Mouse (Mus musculus): Measurements from ENCODE around the gene Rtl8a. TPM values are rescaled to one million over a fixed set of nuclear protein-coding genes. Genes with fewer than 3 reads are reported as not detected.
"Not testable (repeated sequence)": the region's sequence is repeated elsewhere in the genome, so short reads cannot be mapped to it uniquely, and the experiment has no call there.

The Rtl8a gene
- polyA plus RNA-seq, 1 experiment from 2014 or later, result 91.9 TPM

DNA sequence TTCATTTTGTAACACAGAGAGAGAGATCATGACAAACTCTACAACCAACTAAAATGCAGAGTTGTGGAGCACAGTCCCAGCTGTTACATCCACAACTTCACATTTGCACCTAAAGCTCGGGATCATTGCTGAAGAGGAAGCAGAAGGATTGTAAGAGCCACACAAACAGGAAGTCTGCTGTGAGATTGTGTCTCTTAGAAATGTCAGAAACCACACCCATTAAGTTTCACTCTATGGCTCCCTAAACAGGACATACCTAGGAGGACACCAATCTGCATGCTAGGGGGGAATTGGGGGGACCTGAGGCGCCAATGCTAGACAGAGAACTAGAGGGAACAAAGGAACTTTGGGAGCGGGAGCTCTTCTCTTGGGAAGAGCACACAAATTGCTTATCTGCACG, 9.4 kb upstream of the Rtl8a start:
- 54% methylated on average over 4 of the region's 4 CpGs for WGBS
- H3K9ac ChIP-seq (ENCODE audit: low read length); ATAC-seq (ENCODE audit: low read depth): not testable (repeated sequence)

DNA sequence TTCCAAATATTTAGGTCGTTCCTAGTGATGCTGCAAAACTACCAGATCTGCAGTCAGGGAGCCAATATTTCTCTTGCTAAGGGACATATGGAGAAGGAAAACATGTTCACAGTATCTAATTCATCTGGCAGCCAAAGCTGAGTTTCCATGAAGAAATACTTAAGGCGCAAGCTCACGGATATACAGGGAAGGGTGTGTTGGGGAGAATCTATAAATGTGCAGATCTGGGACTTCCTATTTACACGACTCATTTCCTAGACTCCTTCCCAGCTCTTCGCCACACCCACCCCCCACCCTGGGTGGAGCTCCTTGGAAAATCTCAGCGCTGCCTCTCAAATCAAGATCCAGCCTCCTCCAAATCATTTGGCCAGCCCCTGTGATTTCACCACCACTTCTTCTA, 2.4 kb upstream of the Rtl8a start:
- Histone ChIP-seq H3K9ac (ENCODE audit: low read length) (no peak overlapping the region), H3K27me3 (ENCODE audit: control insufficient read depth, insufficient read depth, low read depth, low read length) (no peaks in the 10 kb centered on the region), H3K27ac (ENCODE audit: low read length) (no peak overlapping the region), H3K4me3 (ENCODE audit: low read length) (no peak overlapping the region), H3K4me1 (replicated peaks; ENCODE audit: control insufficient read depth, insufficient read depth, low read length) (no peaks in the 10 kb centered on the region), H3K9me3 (ENCODE audit: control insufficient read depth, low read length) (no peaks in the 10 kb centered on the region), H3K4me2 (ENCODE audit: low read depth, low read length) (no peak overlapping the region), H3K36me3 (ENCODE audit: control insufficient read depth, insufficient read depth, low read length) (no peaks in the 10 kb centered on the region)
- WGBS, result 67% methylated on average over 6 of the region's 6 CpGs
- ATAC-seq (ENCODE audit: low read depth), result no peak

More for the DNA sequence above, 9.4 kb upstream of the Rtl8a start:
- H3K4me3 ChIP-seq (ENCODE audit: low read length); H3K27ac ChIP-seq (ENCODE audit: low read length); H3K9me3 ChIP-seq (ENCODE audit: control insufficient read depth, low read length); H3K27me3 ChIP-seq (ENCODE audit: control insufficient read depth, insufficient read depth, low read depth, low read length); H3K4me1 ChIP-seq (replicated peaks; ENCODE audit: control insufficient read depth, insufficient read depth, low read length); H3K36me3 ChIP-seq (ENCODE audit: control insufficient read depth, insufficient read depth, low read length); H3K4me2 ChIP-seq (ENCODE audit: low read depth, low read length): not testable (repeated sequence)

DNA sequence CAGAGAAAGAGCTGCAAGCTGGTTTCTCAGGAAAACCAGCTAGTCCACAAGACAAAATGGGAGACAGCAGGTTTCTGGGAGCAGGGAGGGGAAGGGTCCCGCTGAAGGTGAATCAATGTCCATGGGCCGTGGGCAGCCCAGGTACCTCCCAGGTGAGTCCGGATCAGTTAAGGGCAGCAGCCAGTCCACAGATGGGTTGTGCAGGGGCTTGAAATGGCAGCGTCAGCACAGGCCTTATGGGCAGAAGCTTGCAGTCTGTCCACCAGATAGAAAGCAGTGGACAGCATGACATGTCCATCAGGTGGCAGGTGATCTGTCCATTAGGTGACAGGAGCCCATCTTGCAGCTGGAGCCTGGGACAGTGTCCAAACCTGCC, 890 bp downstream of the Rtl8a start:
- H3K27me3 ChIP-seq (ENCODE audit: control insufficient read depth, insufficient read depth, low read depth, low read length); H3K27ac ChIP-seq (ENCODE audit: low read length); H3K9me3 ChIP-seq (ENCODE audit: control insufficient read depth, low read length); H3K4me2 ChIP-seq (ENCODE audit: low read depth, low read length); ATAC-seq (ENCODE audit: low read depth); H3K36me3 ChIP-seq (ENCODE audit: control insufficient read depth, insufficient read depth, low read length); H3K4me1 ChIP-seq (replicated peaks; ENCODE audit: control insufficient read depth, insufficient read depth, low read length); H3K9ac ChIP-seq (ENCODE audit: low read length): not testable (repeated sequence)
- peak overlapping the region; percentile 20; the same call in 1 of the 2 replicates for H3K4me3 ChIP-seq (ENCODE audit: low read length)
- WGBS, result 41% methylated on average over 2 of the region's 4 CpGs

DNA sequence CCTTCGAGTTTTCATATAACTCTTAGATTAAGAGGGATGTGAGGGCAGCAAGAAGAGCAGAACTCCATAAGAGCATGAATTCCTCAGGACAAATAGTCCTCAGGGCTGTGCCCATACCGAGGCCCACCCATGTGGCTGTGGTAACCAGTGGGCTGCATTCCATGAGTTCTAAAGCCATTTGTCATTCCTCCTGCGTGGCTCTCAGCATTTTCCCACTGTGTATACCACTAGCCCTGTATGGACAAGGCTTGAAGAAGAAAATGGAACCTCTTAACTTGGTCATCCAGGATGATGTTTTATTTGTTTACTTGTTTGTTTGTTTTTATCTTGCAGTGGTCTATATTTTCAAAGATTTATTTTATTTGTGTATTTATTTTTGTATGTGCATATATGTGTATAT, 5.4 kb downstream of the Rtl8a start:
- not testable (repeated sequence) for H3K27ac ChIP-seq (ENCODE audit: low read length); H3K36me3 ChIP-seq (ENCODE audit: control insufficient read depth, insufficient read depth, low read length); H3K4me2 ChIP-seq (ENCODE audit: low read depth, low read length); H3K4me3 ChIP-seq (ENCODE audit: low read length); ATAC-seq (ENCODE audit: low read depth); H3K4me1 ChIP-seq (replicated peaks; ENCODE audit: control insufficient read depth, insufficient read depth, low read length); H3K9me3 ChIP-seq (ENCODE audit: control insufficient read depth, low read length); H3K27me3 ChIP-seq (ENCODE audit: control insufficient read depth, insufficient read depth, low read depth, low read length); H3K9ac ChIP-seq (ENCODE audit: low read length)
- 50% methylated on average over 3 of the region's 3 CpGs for WGBS

GRCm38 (mm10) chrX:53611395-53611794, 32.1 kb downstream of the Rtl8a start:
- not testable (repeated sequence) for H3K4me3 ChIP-seq (ENCODE audit: low read length); H3K27me3 ChIP-seq (ENCODE audit: control insufficient read depth, insufficient read depth, low read depth, low read length); H3K4me1 ChIP-seq (replicated peaks; ENCODE audit: control insufficient read depth, insufficient read depth, low read length); H3K9me3 ChIP-seq (ENCODE audit: control insufficient read depth, low read length); H3K36me3 ChIP-seq (ENCODE audit: control insufficient read depth, insufficient read depth, low read length); H3K9ac ChIP-seq (ENCODE audit: low read length); H3K4me2 ChIP-seq (ENCODE audit: low read depth, low read length); ATAC-seq (ENCODE audit: low read depth); H3K27ac ChIP-seq (ENCODE audit: low read length)

GRCm38 (mm10) chrX:53610571-53610970, 32.9 kb downstream of the Rtl8a start:
- H3K27me3 ChIP-seq (ENCODE audit: control insufficient read depth, insufficient read depth, low read depth, low read length), result no peaks in the 10 kb centered on the region
- no peak overlapping the region for H3K9ac ChIP-seq (ENCODE audit: low read length)
- no peak for ATAC-seq (ENCODE audit: low read depth)
- no peaks in the 10 kb centered on the region for H3K9me3 ChIP-seq (ENCODE audit: control insufficient read depth, low read length)
- H3K36me3 ChIP-seq (ENCODE audit: control insufficient read depth, insufficient read depth, low read length), result no peaks in the 10 kb centered on the region
- H3K4me3 ChIP-seq (ENCODE audit: low read length), result no peak overlapping the region
- H3K4me1 ChIP-seq (replicated peaks; ENCODE audit: control insufficient read depth, insufficient read depth, low read length), result no peaks in the 10 kb centered on the region
- H3K27ac ChIP-seq (ENCODE audit: low read length), result no peak overlapping the region
- H3K4me2 ChIP-seq (ENCODE audit: low read depth, low read length), result no peak overlapping the region
- WGBS, result 1% methylated on average over 3 of the region's 3 CpGs

GRCm38 (mm10) chrX:53608879-53609278, 34.6 kb downstream of the Rtl8a start, which contains the start of gene Gm14597:
Gene Gm14597 (minus strand): TSS chrX:53608979.
- Histone ChIP-seq H3K9ac (ENCODE audit: low read length) (peak within 1 kb of the TSS; percentile 71), H3K4me2 (ENCODE audit: low read depth, low read length) (peak within 1 kb of the TSS; percentile 49), H3K4me3 (ENCODE audit: low read length) (peak within 1 kb of the TSS; percentile 48)
- not testable (repeated sequence) for H3K4me1 ChIP-seq (replicated peaks; ENCODE audit: control insufficient read depth, insufficient read depth, low read length); H3K27ac ChIP-seq (ENCODE audit: low read length); H3K27me3 ChIP-seq (ENCODE audit: control insufficient read depth, insufficient read depth, low read depth, low read length); H3K9me3 ChIP-seq (ENCODE audit: control insufficient read depth, low read length); H3K36me3 ChIP-seq (ENCODE audit: control insufficient read depth, insufficient read depth, low read length); ATAC-seq (ENCODE audit: low read depth)
- 85% methylated on average over 1 of the region's 4 CpGs for WGBS

DNA sequence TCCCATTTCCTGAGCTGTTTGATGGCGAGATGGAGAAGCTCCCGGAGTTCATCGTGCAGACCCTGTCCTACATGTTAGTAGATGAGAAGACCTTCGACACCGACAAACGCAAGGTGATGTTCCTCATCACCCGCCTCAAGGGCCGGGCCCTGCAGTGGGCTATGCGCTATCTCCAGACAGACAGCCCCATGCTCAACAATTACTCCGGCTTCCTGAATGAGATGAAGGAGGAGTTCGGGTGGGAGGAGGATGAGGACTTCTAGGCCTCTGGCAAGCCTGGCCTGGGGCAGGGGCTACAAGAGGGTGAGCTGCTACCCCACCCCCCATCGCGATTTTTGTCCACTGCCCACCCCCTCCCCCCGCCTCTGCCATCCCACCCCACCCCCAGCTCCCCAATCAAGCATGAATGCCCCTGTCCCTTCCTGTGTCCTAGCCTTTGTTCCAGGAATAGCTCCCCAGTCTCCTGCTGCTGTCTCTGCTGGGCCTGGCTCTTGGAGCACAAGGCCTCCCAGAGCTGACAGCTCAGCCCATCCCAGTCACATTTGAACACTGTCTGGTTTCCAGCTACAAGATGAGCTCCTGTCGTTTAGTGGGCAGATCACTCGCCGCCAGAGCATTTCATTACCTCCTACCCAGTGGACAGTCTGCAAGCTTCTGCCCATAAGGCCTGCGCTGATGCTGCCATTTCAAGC, 35.2 kb downstream of the Rtl8a start:
- WGBS, result 29% methylated on average over 18 of the region's 18 CpGs
- ATAC-seq (ENCODE audit: low read depth), result peak; percentile 43
- Histone ChIP-seq H3K36me3 (ENCODE audit: control insufficient read depth, insufficient read depth, low read length) (no peaks in the 10 kb centered on the region), H3K27me3 (ENCODE audit: control insufficient read depth, insufficient read depth, low read depth, low read length) (no peaks in the 10 kb centered on the region), H3K9ac (ENCODE audit: low read length) (peak overlapping the region; percentile 71), H3K27ac (ENCODE audit: low read length) (no peak overlapping the region), H3K4me2 (ENCODE audit: low read depth, low read length) (peak overlapping the region; percentile 49), H3K9me3 (ENCODE audit: control insufficient read depth, low read length) (no peaks in the 10 kb centered on the region), H3K4me3 (ENCODE audit: low read length) (peak overlapping the region; percentile 48), H3K4me1 (replicated peaks; ENCODE audit: control insufficient read depth, insufficient read depth, low read length) (no peaks in the 10 kb centered on the region)

DNA sequence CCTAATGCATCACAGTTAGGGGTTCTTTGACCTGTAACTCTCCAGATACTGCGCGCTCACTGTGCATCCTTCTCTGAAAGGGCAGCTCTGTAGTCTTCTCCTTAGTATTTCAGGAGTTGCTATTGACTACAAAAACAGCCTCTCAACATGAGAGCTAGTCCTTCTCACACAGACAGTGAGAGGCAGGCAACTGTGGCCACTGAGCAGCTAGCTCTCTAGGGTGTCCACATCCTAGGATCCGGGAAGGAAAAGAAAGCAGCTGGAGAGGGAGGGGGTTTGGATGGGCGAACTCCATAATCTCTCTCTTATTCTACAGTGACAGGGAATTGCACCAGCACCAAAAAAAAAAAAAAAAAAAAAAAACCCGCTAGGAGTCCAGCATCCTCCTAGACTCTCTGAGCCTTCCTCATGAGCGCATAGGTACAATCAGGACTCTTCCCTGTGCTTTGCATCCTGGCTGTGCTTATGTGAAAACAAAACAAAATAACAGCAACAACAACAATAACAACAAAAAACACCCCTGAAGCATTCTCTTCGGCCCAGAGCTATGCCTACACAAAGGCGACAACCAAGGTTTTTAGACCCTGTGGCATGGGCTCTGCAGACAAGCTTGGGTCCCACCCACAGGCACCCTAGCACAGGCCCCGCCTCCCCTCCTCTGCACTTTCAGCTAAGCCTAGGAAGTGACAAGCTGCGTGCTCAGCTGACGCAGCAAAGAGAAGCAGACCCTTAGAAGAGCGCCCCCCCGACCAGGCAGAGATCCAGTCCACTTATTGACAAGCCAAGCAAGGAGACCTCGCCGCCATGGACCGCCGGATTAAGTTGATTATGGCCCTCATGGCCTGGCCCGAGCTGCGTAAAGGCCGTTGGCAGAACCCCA, 36.0 kb downstream of the Rtl8a start, which contains the start of gene Rtl8c:
Gene Rtl8c, plus strand, starts transcription at position 791 of the 880 bp plus-strand sequence.
- Histone ChIP-seq H3K27ac (ENCODE audit: low read length) (no peak within 1 kb of the TSS), H3K4me2 (ENCODE audit: low read depth, low read length) (peak within 1 kb of the TSS; percentile 49), H3K36me3 (ENCODE audit: control insufficient read depth, insufficient read depth, low read length) (no peaks in the 10 kb centered on the region), H3K9ac (ENCODE audit: low read length) (peak within 1 kb of the TSS; percentile 71), H3K4me1 (replicated peaks; ENCODE audit: control insufficient read depth, insufficient read depth, low read length) (no peaks in the 10 kb centered on the region), H3K27me3 (ENCODE audit: control insufficient read depth, insufficient read depth, low read depth, low read length) (no peaks in the 10 kb centered on the region), H3K4me3 (ENCODE audit: low read length) (peak within 1 kb of the TSS; percentile 48), H3K9me3 (ENCODE audit: control insufficient read depth, low read length) (no peaks in the 10 kb centered on the region)
- ATAC-seq (ENCODE audit: low read depth), result peak; percentile 94
- whole genome bisulfite sequencing, result 22% methylated on average over 20 of the region's 20 CpGs
